Mouse (Mus musculus) frontal cortex, postnatal 14 days (tissue): ENCODE data around the gene E330021D16Rik.

Experiments used
- DNase-seq, 2 experiments: peaks; one replicate each; pipeline ENCODE4 v3.0.0; 2022; ENCODE audit warnings: low spot score in 2 of 2

Gene E330021D16Rik

DNA sequence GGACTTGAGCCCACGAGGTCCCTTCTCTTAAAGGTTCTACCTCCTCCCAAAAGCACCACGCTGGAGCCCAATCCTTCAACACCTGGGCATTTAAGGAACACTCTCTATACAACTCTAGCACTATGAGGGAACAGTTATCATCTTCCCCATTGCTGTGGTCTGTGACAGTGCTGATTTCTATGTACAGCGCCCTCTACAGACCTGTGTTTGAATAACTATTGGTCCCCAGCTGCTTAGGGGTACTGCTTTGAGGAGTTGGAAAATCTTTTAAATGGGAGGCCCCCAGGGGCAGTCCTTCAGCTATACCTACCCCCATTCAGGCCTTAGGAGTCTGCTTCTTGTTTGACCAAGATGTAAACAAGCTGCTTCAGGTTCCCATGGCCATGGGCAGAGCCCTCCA lies 5.7 kb upstream of the E330021D16Rik start:
- no peak for DNase-seq

DNA sequence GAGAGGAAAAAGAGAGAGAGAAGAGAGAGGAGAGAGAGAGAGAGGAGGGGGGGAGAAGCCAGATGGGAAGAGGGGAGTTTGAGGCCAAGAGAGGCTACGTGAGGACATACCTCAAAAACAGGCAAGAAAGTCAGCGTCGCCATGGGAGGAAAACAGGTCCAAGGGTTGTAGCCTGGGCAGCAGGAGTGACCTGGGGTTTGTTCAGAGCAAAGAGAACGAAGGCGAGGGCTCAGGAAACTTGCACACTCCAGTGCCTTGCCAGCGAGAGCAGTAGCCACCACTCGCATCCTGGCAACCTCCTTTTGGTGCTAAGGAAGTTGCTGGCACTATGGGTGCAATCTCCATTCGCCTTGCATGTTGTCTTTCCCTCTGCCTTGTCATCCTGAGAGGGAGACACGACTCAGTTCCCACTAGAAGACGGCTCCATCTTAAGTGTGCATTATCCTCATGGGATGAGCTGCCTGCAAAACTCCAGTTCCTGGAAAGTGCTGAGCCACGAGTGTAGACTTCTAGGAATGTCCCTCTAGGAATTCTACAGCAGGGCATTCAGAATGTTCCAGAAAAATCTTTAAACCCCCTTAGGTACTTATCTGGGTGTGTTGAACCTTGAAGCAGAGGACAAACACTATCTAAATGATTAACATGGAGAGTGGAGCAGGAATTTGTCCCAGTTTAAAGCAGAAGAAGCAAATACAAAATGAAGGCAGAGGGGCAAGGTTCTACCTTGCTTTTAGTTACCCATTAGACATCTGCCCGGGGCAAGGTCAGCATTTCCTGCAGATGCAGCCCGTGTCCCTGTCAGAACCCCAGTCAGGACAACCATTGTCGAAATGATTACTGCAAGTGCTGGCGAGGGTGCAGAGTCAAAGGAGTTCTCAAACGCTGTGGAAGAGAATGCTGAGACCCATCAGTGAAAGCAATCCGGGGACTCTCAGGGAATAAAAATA lies 3.8 kb upstream of the E330021D16Rik start:
- no peak for DNase-seq

DNA sequence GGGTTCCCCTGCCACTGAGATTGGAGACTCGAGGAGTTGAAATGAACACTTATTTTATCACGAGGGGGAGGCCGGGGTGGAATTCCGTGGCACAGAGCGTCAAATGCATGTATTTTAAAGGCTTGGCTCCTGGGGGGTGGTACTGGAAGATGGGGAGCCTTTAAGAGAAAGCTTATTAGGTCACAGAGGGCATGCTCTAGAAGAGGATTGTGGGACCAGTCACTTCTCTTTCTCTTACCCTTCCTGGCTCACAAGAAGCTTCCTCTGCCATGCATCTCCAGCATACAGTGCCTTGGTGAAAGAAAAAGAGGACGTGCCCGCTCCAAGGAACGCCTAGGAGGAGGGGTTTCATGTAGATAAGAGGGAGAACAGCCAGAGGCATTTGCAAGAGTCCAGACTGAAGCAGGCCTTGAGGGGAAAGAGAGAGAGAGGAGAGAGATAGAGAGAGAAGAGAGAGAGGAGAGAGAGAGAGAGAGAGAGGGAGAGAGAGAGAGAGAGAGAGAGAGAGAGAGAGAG lies 3.0 kb upstream of the E330021D16Rik start:
- DNase-seq: no peak

DNA sequence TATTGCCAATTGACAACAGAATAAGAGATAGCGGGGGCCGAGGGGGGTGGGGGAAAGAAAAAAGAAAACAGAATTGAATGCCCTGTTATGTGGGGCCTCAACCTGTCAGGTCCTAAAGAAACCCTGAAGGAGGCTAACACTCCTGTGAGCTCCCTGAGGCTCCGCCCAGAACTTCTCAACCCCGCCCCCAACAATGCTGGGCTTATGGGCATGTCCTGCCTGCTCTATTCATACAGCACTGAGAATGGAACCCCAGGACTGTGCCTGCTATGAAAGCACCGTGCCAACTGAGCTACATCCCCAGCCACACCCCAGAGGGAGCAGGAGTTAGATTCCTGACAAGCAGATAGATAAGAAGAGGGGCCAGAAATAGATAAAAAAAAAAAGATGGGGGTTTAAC lies 2.5 kb upstream of the E330021D16Rik start:
- no peak for DNase-seq

DNA sequence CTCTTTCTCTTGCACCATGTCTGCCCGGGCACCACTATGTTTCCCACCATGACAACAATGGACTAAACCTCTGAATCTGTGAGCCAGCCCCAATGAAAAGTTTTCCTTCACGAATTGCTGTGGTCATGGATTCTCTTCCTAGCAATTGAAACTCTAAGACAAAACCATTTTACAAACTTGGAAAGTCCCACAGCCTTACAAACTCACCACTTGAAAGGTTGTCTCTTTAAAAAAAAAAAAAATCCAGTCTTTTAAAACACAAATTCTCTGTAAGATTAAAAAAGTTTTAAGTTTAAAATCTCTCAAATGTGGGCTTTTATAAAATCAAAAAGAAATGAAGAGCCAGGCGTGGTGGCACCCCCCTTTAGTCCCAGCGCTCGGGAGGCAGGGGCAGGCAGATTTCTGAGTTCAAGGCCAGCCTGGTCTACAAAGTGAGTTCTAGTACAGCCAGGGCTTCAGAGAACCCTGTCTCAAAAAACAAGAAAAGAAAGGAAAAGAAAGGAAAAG lies 1.5 kb downstream of the E330021D16Rik start:
- no peak for DNase-seq

DNA sequence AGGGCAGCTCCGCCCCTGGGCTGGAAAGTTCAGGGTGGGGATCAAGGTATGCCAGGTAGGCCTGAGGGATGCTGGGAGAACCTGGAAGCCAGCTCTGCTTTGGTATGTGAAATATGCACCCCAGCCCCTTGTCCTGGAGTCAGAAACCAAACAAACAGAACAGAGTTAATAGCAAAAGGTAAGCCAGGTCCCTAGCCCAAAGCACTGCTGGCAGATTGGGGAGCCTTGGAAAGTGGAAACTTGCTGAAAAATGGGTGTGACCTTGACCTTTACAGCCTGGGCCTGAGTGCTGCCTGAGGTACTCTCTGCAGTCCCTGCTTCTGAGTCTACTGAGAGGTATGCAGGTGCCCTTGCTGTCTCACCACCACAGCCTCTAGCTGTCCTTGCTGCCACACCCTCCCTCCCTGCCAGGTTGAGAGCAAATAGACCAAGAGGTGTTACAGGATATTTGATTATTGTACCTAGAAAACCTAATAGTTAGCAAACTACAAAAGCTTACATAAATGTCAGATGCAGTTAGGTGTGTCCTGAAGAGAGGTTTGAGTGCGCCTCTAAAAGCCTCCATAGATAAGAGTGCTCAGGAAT lies 7.7 kb downstream of the E330021D16Rik start:
- DNase-seq: no peak

DNA sequence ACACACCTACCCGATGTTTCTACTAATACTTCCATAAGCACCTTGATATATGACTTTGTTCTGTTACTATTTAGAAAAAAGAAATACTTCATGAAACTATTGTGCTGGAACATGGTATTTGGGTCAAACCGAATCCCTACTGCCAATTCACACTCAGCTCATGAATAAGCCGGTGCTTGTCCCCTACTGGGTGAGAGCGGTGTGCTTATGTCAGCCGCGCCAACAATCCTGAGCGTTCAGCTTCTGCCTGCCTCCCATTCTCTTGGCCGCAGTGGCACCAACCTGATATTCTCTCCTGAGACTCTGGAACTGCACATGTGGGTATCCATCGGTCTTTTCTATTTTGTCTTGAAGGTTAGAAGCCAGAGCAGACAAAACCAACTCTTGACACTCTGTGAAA lies 18.5 kb downstream of the E330021D16Rik start:
- DNase-seq: no peak

DNA sequence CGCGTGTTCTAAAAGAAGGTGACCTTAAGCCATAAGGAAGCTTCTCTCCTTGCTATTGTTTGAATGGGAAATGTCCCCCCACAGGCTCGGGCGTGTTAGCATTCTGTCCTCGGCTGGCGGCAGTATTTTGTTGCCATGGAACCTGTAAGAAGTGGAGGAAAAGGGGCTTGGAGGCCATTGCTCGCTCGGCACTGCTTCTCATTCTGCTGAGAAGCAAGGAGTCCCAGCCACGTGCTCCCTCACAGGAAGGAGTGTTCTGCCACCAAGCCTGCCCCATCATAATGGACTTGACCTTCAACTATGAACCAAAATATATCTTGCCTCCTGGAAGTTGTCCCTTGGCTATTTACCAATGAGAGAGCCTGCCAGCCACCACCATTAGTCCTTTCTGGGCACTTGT lies 25.1 kb downstream of the E330021D16Rik start:
- DNase-seq: no peak

DNA sequence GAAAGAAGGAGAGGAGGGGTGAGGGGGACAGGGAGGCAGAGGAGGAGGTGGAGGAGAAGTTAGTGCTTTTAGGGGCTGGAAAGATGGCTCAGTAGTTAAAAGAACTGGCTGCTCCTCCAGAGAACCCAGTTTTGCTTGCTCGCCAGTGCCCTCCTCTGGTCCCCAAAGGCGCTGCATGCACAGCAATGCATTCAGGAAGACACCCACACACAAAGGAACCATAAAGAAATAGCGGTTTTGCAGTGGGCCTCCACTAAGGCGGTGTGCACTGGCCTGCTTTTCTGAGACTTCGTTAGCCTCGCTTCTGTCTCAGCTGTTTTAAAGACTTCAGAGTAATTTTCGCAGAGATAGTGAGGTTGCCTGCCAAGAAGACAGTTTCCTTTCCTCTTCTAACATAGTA lies 30.1 kb downstream of the E330021D16Rik start:
- DNase-seq: peak in 1 of 2 experiments; percentile 23

DNA sequence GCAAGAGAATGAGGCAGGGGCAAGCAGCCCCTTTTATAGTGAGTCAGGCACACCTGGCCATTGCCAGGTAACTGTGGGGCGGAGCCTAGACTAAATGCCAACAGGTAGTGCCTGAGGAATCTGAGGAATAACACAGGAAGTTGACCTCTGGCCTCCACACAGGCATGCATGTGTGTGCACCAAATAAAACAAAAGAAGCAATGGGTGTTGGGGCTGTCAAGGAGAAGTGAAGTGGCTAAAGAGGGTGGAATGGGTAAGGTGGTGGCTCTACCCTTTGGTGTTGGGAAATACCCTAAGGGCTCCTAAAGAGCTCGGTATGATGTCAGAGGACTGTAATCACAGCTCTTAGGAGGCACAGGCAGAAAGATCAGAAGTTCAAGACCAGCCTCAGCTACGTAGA lies 32.2 kb downstream of the E330021D16Rik start:
- no peak for DNase-seq

DNA sequence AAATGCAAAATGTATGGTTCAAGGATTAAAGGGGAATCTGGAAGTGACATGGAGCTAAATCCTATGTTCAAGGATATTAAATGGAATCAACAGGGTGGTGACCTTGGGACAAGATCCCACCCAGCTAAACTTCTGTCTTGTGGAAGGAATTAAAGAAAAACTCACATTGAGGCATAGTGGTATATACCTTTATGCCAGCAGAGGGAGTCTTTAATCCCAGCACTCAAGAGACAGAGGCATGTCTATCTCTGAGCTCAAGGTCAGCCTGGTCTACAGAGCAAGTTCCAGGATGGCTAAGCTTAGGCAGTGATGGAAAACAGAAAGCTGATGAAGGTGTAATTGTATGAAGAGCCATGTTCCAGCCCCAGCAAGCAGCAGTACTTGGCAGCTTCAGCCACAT lies 39.3 kb downstream of the E330021D16Rik start:
- no peak for DNase-seq

DNA sequence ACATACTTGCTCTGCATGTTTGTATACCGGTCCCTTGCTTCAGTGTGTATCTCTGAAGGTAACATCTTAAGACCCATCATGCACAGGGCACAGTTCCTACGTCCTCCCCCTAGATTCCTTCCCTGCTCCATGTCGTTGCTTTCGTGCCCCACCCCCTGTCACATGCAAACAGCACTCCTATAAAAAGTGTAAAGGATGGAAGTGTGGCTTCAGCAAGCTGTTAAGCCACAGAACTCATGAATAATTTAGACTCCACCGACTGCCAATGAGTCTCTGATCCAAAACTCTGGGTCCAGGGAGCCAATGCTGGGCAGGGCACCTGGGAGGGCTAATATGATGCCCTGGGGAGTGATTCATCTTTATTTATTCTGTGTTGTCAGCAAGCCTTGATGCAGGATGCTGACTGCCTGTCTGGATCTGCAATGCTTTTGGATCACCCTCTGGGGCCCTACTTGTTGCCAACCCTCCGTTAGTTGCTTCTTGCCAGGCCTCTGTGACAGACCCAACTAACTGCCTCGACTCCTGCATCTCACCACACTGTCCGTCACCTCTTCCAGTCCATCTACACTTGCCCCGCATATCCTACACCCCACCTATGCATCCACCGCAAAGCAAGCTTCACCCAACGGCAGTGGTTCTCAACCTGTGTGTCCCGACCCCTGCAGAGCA lies 50.8 kb downstream of the E330021D16Rik start:
- DNase-seq: peak; percentile 40 to 53

DNA sequence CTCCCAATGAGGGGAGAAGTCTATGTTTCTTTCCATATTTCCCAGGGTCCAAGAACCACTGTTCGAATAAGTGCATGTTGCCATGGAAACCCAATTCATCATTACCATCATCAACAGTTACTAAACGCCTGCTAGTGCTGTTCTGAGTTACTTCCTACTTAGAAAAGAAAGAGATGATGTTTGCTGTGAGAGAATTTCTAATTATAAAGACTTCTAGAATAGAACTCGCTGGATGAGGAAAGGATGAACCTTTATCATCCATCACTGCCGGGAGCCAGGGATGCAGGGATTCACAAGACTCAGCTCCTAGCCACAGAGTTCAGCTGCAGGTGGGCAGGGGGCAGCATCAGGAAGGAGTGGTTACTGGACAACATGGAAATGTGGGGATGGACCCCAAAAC lies 51.4 kb downstream of the E330021D16Rik start:
- no peak for DNase-seq

DNA sequence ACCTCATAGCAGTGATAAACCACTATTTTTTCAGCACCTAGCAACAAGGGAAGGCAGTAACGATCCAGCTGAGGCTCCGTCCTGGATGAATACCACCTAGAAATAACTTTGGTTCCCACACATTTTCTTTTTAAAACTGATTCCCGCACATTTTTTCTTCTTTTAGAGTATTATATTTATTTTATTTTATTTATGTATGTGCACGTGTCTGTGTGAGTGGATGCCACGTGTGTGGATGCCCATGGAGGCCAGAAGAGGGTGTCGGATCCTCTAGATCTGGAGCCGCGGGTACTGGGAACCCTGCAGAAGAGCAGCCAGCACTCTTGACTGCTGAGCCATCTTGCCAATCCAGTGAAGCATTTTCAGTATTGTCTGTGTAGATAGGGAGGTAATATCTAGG lies 52.1 kb downstream of the E330021D16Rik start:
- DNase-seq: no peak

DNA sequence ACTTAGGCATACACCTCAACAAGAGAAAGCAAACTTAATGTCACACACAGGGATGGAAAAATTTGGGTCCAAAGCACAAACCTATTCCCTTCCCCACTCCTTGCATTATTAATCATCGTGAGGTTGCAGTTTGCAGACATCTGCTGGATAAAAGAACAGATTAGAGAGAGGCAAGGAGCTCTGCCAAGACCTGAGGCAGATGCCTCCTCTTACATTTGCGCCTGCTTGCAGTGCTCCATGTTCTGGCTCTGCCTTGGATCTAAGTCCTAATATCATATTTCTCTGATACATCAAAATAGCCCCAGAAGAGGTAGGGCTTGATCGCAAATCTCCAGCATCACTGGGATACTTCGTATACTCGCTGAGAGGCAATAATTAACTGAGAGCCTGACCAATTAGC lies 56.9 kb downstream of the E330021D16Rik start:
- DNase-seq: no peak

DNA sequence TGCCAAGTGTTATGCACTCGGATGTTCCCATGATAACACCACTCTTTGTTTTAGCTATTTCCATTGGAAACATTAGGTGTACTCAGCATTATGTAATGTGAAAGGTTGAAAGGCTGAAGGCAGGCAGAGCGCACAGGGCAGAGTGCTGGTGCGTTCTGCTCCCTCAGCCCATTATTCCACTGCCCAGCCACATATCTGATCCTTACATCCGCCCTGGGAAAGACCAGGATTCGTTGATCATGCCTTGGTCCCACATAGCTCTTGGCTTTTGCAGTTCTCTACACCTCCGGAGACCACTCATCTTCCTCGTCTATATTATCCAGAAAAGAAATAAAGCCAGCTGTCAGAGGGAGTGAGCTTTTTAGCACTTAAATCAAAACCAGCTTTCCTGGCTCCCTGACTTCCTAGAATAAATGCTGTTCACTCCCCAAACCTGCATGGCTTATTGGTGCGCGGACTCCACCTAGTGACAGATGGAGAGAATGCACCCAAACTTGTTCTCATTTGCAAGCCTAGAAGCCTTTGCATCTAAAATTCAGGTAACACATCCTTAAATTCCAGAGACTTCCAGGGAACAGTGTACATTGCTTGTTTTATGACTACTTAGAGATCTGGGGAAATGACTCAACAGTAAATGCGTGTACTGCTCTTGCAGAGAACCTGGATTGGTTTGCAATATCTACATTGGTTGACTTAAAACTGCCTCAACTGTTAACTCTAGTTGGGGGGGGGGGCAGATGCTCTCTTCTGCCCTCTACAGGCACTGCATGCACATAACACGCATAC lies 61.8 kb downstream of the E330021D16Rik start:
- peak; percentile 80 to 92 for DNase-seq
